Mouse (Mus musculus) liver, embryonic 11.5 days (tissue): Measurements from ENCODE around the gene Olfr97. TPM values are rescaled to one million over a fixed set of nuclear protein-coding genes. Genes with fewer than 3 reads are reported as not detected.

Experiments used
- ATAC-seq: fragments of 200-750 bp; cut with Nextera tagmentation; replicated peaks from 2 replicates; pipeline ENCODE4 v1.8.0; 2017; ENCODE audit warnings: moderate number of reproducible peaks, mild to moderate bottlenecking, moderate TSS enrichment, moderate library complexity; ENCODE audit not compliant: low FRiP score
- DNase-seq: peaks from one replicate; pipeline ENCODE4 v3.0.0-alpha.2; 2017; ENCODE audit warnings: low spot score
- H3K27ac ChIP-seq: fragments of 300-500 bp; sonication (generic); 2 replicates; pipeline ENCODE4 v1.5.1; 2014; ENCODE audit warnings: mild to moderate bottlenecking, low read depth, low read length, control low read depth
- H3K27me3 ChIP-seq: fragments of 300-500 bp; sonication (generic); replicated peaks from 2 replicates; pipeline ENCODE4 v1.6.1; 2014; ENCODE audit warnings: low read length, mixed read lengths; ENCODE audit not compliant: control insufficient read depth, insufficient read depth
- H3K36me3 ChIP-seq: fragments of 300-500 bp; sonication (generic); 2 replicates; pipeline ENCODE4 v1.6.1; 2014; ENCODE audit warnings: mild to moderate bottlenecking, low read length, moderate library complexity, mixed read lengths; ENCODE audit not compliant: control insufficient read depth, insufficient read depth
- H3K4me1 ChIP-seq: fragments of 300-500 bp; sonication (generic); replicated peaks from 2 replicates; pipeline ENCODE4 v1.6.1; 2014; ENCODE audit warnings: low read length, mixed read lengths; ENCODE audit not compliant: control insufficient read depth, insufficient read depth
- H3K4me2 ChIP-seq: fragments of 300-500 bp; sonication (generic); 2 replicates; pipeline ENCODE4 v1.6.1; 2014; ENCODE audit warnings: mild to moderate bottlenecking, control low read depth, moderate library complexity
- H3K4me3 ChIP-seq: fragments of 300-500 bp; sonication (generic); 2 replicates; pipeline ENCODE4 v1.5.1; 2014; ENCODE audit warnings: low read depth, low read length, control low read depth
- H3K9ac ChIP-seq: fragments of 300-500 bp; sonication (generic); 2 replicates; pipeline ENCODE4 v1.6.1; 2014; ENCODE audit warnings: low read depth, low read length, control low read depth
- H3K9me3 ChIP-seq: fragments of 300-500 bp; sonication (generic); 2 replicates; pipeline ENCODE4 v1.6.1; 2016; ENCODE audit warnings: low read length, inconsistent platforms, mixed read lengths; ENCODE audit not compliant: control insufficient read depth
- WGBS: fragments of 180-500 bp; shearing (Covaris S2); extraction: QIAGEN DNeasy Blood & Tissue Kit; methylation state at CpG from one replicate; pipeline ENCODE4 v1.1.7; 2014; 5-methylcytosine and 5-hydroxymethylcytosine counted together
- polyA plus RNA-seq: library from polyadenylated mRNA; unstranded; fragments of >200 nt; fragmentation: Nextera tagmentation; extraction: Ambion mirVana; gene quantifications from 2 replicates; pipeline ENCODE4 v1.2.1, GENCODE M21; 2014

Olfr97 gene
- polyA plus RNA-seq, 1 experiment from 2014 or later, result not detected

DNA sequence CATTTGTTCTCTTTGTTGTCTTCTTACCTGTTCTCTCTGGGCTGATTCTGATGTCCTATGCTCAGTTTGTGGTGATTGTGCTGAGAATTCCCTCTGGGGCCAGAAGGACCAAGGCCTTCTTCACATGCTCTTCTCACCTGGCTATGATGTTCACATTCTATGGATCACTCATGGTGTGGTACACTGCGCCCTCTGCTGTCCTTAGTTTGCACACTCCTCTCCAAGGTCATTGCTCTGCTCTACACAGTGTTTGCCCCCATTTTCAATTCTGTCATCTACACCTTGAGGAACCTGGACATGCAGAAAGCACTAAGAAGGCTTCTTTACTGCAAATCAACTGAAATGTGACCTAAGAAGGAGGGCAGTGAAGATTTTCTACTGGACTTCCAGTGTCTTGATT, 13.4 kb upstream of the Olfr97 start:
- Histone ChIP-seq H3K9me3 (no peaks in the 10 kb centered on the region), H3K9ac (no peak overlapping the region), H3K4me1 (no peaks in the 10 kb centered on the region), H3K27me3 (no peaks in the 10 kb centered on the region), H3K36me3 (no peaks in the 10 kb centered on the region), H3K27ac (no peak overlapping the region), H3K4me3 (no peak overlapping the region), H3K4me2 (no peak overlapping the region)
- ATAC-seq (no peak; the same call in 1 of the 2 replicates), DNase-seq (no peak)
- 12% methylated on average over 1 of the region's 1 CpGs for WGBS

DNA sequence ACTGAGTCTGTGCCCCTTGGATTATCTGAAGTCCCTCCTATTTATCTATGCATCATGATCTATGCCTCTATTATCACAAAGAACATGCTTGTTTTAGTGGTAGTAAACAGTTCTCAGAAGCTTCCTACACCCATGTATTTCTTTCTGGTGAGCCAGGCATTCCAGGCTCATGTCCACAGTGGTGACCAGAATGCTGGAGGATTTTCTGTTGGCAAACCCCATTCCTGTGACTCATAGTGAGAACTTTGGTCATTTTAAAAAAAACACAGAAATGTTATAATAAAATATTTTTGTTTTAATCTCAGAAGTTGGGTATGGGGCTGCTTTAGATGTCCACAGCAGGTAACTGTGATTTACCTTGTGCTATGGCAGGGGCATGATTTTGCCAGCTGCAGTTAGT, 12.3 kb upstream of the Olfr97 start:
- Histone ChIP-seq H3K27ac (no peak overlapping the region), H3K4me2 (no peak overlapping the region), H3K9ac (no peak overlapping the region), H3K4me3 (no peak overlapping the region), H3K9me3 (no peaks in the 10 kb centered on the region), H3K36me3 (no peaks in the 10 kb centered on the region), H3K27me3 (no peaks in the 10 kb centered on the region), H3K4me1 (no peaks in the 10 kb centered on the region)
- ATAC-seq (no peak), DNase-seq (no peak)

DNA sequence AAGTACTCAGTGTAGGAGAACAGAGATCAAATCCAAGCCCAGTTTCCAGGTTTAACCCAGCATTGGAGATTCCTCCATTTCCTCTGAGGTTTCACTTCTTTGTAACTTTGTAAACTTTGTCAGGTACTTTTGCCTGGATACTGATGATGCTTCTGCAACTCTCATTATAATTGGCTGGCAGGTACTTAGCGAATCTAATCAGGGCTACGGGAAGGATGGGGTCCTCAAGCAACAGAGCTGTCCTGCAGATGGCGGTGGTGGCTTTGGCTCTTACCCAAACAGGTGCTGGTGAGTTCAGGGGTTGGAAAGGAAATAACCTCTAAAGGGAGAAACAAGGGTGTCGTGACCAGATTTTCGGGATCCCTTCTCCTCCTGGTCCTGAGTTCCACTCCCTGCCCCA, 9.6 kb upstream of the Olfr97 start:
- no peak overlapping the region for H3K4me3 ChIP-seq
- H3K9ac ChIP-seq, result no peak overlapping the region
- no peak for DNase-seq
- no peak overlapping the region for H3K27ac ChIP-seq
- H3K27me3 ChIP-seq, result no peaks in the 10 kb centered on the region
- no peak for ATAC-seq
- H3K4me1 ChIP-seq, result no peaks in the 10 kb centered on the region
- H3K36me3 ChIP-seq, result no peaks in the 10 kb centered on the region
- H3K9me3 ChIP-seq, result no peaks in the 10 kb centered on the region
- WGBS, result 26% methylated on average over 5 of the region's 5 CpGs
- no peak overlapping the region for H3K4me2 ChIP-seq

DNA sequence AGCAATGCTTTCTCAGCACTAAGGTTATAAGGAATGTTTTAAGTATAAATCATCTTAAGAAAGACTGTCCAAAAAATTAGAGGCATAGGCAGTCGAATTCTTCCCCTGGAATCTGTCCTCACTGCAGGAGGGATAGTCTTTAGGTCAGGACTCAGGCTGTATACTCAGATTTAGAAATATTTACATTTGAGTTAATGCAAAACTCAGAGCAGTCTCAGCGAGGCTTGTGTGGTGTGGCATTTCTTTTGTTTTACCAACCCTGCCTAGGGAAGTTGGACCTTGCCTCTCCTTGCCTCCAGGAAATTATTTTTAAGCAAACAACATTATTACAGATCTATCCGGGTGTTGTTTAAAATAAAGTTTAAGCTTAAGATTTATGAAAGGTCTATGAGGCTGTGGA, 5.1 kb upstream of the Olfr97 start:
- Histone ChIP-seq H3K9ac (no peak overlapping the region), H3K27me3 (no peaks in the 10 kb centered on the region), H3K9me3 (peaks cover 5% of the 10 kb centered on the region; the same call in 1 of the 2 replicates), H3K4me3 (no peak overlapping the region), H3K27ac (no peak overlapping the region), H3K36me3 (no peaks in the 10 kb centered on the region), H3K4me2 (no peak overlapping the region), H3K4me1 (no peaks in the 10 kb centered on the region)
- ATAC-seq, result no peak
- DNase-seq, result no peak
- whole genome bisulfite sequencing, result 48% methylated on average over 3 of the region's 3 CpGs

DNA sequence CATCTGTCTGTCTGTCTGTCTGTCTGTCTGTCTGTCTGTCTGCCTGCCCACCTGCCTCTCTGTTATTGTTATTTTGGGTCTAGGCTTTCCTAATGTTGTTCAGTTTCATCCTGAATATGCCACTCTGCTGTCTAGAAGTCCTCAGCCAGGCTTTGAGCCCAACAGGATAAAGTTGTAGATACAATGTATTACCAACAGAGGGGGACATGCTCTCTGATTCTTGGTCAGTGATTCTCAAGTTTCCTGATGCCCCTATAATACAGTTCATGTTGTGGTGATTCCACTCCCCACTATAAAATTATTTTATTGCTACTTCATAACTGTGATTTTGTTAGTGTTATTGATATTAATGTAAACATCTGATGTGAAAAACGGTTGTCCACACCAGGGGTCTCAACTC, 15.3 kb downstream of the Olfr97 start:
- H3K27me3 ChIP-seq, result no peaks in the 10 kb centered on the region
- ATAC-seq, result no peak
- H3K9ac ChIP-seq, result no peak overlapping the region
- no peak for DNase-seq
- no peak overlapping the region for H3K4me2 ChIP-seq
- 12% methylated on average over 1 of the region's 1 CpGs for WGBS
- H3K9me3 ChIP-seq, result no peaks in the 10 kb centered on the region
- no peak overlapping the region for H3K27ac ChIP-seq
- H3K4me3 ChIP-seq, result no peak overlapping the region
- H3K4me1 ChIP-seq, result no peaks in the 10 kb centered on the region
- no peaks in the 10 kb centered on the region for H3K36me3 ChIP-seq

DNA sequence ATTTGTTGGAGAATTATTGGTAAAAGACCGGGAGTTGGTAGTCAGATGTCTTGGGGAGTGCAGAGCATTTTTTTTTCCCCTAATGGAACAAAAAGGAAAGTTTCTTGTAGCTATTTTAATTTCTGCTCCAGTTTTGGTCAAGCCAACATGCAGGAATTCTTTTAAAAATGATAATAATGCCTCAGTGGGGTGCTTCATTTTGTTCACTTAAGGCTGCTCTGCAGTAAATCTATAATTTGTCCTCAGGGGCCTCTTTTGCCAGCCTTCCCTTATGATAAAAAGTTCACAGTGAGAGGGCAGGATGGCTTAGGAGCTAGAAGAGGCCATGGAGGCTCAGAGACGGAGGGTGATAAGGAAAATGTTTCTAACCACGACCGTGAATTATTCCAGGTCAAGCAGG, 17.3 kb downstream of the Olfr97 start, which contains the start of gene Olfr96:
Gene Olfr96, plus strand, starts transcription at position 301 of the 400 bp plus-strand sequence.
- no peak within 1 kb of the TSS for H3K4me2 ChIP-seq
- no peak within 1 kb of the TSS for H3K27ac ChIP-seq
- 48% methylated on average over 4 of the region's 4 CpGs for WGBS
- H3K4me3 ChIP-seq, result no peak within 1 kb of the TSS
- DNase-seq (no peak), ATAC-seq (no peak)
- H3K4me1 ChIP-seq, result no peaks in the 10 kb centered on the region
- H3K9me3 ChIP-seq, result no peaks in the 10 kb centered on the region
- H3K9ac ChIP-seq, result no peak within 1 kb of the TSS
- no peaks in the 10 kb centered on the region for H3K27me3 ChIP-seq
- no peaks in the 10 kb centered on the region for H3K36me3 ChIP-seq

DNA sequence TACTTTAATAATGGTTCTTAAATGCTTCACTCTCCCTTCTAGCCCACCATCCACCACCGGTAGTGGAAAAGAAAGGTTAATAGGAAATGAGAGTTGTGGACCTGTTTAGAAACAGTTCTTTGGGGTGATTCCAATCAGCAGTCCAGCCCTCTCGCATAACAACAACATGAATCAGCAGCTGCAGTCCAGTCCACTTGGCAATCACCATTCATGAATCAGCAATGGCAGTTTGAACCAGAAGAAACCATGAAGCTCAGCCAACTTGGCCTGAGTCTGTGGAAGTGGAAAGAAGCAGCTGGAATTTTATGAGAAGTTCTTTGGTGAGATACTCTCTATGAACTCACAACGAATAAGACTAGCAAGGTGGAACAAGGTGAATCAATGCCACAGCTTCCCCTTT, 18.6 kb downstream of the Olfr97 start:
- DNase-seq (no peak), ATAC-seq (no peak)
- no peaks in the 10 kb centered on the region for H3K9me3 ChIP-seq
- H3K4me1 ChIP-seq, result no peaks in the 10 kb centered on the region
- 80% methylated on average over 3 of the region's 3 CpGs for WGBS
- H3K4me3 ChIP-seq, result no peak overlapping the region
- no peaks in the 10 kb centered on the region for H3K27me3 ChIP-seq
- no peak overlapping the region for H3K9ac ChIP-seq
- no peaks in the 10 kb centered on the region for H3K36me3 ChIP-seq
- no peak overlapping the region for H3K4me2 ChIP-seq
- no peak overlapping the region for H3K27ac ChIP-seq

DNA sequence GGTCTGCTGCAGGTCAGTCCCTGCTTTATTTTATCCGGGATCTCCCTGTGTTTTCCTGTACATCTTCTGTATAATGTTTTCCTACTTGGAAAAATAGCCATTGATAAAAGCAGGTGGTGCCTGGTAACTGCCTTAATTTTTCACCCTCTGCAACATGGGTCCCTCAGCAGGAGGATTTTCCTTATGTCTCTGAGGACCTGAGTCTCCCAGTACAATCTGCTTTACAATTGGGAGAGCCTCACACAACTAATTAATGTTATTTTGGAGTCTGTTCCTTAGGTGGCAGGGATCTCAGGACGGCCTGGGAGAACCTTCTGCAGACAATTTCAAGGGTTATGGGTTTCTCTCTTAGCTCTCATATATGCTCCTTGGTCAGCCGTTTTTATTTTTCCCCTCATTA, 24.1 kb downstream of the Olfr97 start, which contains the start of gene Olfr95:
Gene Olfr95, minus strand, starts transcription at position 101 of the 400 bp plus-strand sequence.
- 72% methylated on average over 3 of the region's 3 CpGs for WGBS
- Histone ChIP-seq H3K36me3 (no peaks in the 10 kb centered on the region), H3K27ac (no peak within 1 kb of the TSS), H3K4me2 (no peak within 1 kb of the TSS), H3K4me1 (no peaks in the 10 kb centered on the region), H3K9ac (no peak within 1 kb of the TSS), H3K27me3 (peaks cover 14% of the 10 kb centered on the region), H3K4me3 (no peak within 1 kb of the TSS), H3K9me3 (no peaks in the 10 kb centered on the region)
- no peak for ATAC-seq
- no peak for DNase-seq

DNA sequence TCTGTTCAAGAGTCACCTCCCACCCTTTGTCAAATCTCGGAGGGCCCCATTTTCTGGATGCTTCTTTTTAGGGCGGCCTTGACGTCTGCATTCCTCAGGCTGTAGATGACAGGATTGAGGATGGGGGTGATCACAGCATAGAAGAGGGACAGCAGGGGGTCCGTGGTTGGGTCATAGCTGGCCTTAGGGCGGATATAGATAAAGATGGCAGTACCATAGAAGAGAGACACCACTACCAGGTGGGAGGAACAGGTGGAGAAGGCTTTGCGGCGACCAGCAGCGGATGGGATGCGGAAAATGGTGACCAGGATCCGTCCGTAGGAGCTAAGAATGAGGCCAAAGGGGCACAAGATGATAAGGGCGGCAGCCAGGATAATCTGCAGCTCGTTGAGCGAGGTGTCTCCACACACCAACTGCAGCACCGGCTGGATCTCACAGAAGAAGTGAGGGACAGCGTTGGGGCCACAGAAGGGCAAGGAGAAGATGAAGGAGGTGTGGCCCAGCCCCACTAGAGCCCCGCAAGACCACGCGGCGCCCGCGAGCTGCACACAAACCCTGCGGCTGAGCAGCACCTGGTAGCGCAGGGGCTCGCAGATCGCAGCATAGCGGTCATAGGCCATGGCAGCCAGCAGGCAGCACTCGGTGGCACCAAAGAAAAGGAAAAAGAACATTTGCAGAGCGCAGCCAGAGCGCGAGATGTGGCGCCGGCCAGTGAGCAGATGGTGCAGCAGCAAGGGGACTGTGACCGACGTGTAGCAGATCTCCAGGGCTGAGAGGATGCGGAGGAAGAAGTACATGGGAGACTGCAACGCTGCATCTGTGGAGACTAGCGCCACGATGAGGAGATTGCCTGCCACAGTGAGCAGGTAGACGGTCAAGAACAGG, 26.0 kb downstream of the Olfr97 start:
- Histone ChIP-seq H3K36me3 (no peaks in the 10 kb centered on the region), H3K4me2 (peak overlapping the region; percentile 52), H3K4me3 (no peak overlapping the region), H3K27ac (no peak overlapping the region), H3K4me1 (no peaks in the 10 kb centered on the region), H3K27me3 (peaks cover 14% of the 10 kb centered on the region), H3K9me3 (no peaks in the 10 kb centered on the region), H3K9ac (no peak overlapping the region)
- 16% methylated on average over 40 of the region's 40 CpGs for WGBS
- ATAC-seq (no peak), DNase-seq (peak; percentile 32)
